Mouse (Mus musculus) hindbrain, embryonic 10.5 days (tissue): Measurements from ENCODE around the gene Larp1. TPM values are rescaled to one million over a fixed set of nuclear protein-coding genes. Genes with fewer than 3 reads are reported as not detected.

ENCODE experiments used
- polyA plus RNA-seq: library from polyadenylated mRNA; unstranded; fragments of >200 nt; fragmentation: Nextera tagmentation; extraction: Ambion mirVana; gene quantifications from 2 replicates; pipeline ENCODE4 v1.2.1, GENCODE M21; 2016

Larp1 gene
- polyA plus RNA-seq, 1 experiment from 2014 or later = 14.0 TPM

Other genes starting within 250 kb of the Larp1 start
- 8.8 and 12.7 TPM in 2 replicates for gene Sap30l, start 207.4 kb upstream of the Larp1 start, polyA plus RNA-seq
- 0.17 and 0.50 TPM in 2 replicates for gene Hand1, start 176.2 kb upstream of the Larp1 start, polyA plus RNA-seq
- gene Gm12248, start 84.1 kb downstream of the Larp1 start, polyA plus RNA-seq = 0.17 TPM in 1 of 2 replicates, not detected in the other
- 103 and 106 TPM in 2 replicates for gene Cnot8, start 95.1 kb downstream of the Larp1 start, polyA plus RNA-seq
- 27.0 and 31.8 TPM in 2 replicates for gene Gemin5, start 159.5 kb downstream of the Larp1 start, polyA plus RNA-seq
- 140 TPM in 2 replicates for gene Mrpl22, start 162.6 kb downstream of the Larp1 start, polyA plus RNA-seq
- 1.6 and 2.5 TPM in 2 replicates for gene Igtp, start 190.5 kb downstream of the Larp1 start, polyA plus RNA-seq
- gene Irgm2, start 190.6 kb downstream of the Larp1 start, polyA plus RNA-seq = 0.44 and 0.55 TPM in 2 replicates